Mouse (Mus musculus) neural tube, embryonic 11.5 days (tissue): ENCODE results near the gene Fam163b. TPM values are rescaled to one million over a fixed set of nuclear protein-coding genes. Genes with fewer than 3 reads are reported as not detected.

Experiments
- ATAC-seq: fragments of 200-750 bp; cut with Nextera tagmentation; 2 replicates; pipeline ENCODE4 v1.8.0; 2017; ENCODE audit warnings: moderate number of reproducible peaks, mild to moderate bottlenecking, moderate TSS enrichment, moderate library complexity; ENCODE audit not compliant: insufficient read depth, low FRiP score, low TSS enrichment
- DNase-seq: peaks from one replicate; pipeline ENCODE4 v3.0.0-alpha.2; 2015; ENCODE audit warnings: low spot score
- H3K27ac ChIP-seq: fragments of 300-500 bp; sonication (generic); 2 replicates; pipeline ENCODE4 v1.5.1; 2014; ENCODE audit warnings: low read depth, mild to moderate bottlenecking, low read length
- H3K27me3 ChIP-seq: fragments of 300-500 bp; sonication (generic); 2 replicates; pipeline ENCODE4 v1.6.1; 2014; ENCODE audit warnings: mild to moderate bottlenecking, low read length, mixed read lengths; ENCODE audit not compliant: control insufficient read depth, insufficient read depth
- H3K36me3 ChIP-seq: fragments of 300-500 bp; sonication (generic); 2 replicates; pipeline ENCODE4 v1.6.1; 2014; ENCODE audit warnings: mild to moderate bottlenecking, low read length, moderate library complexity, mixed read lengths; ENCODE audit not compliant: control insufficient read depth, insufficient read depth
- H3K4me1 ChIP-seq: fragments of 300-500 bp; sonication (generic); 2 replicates; pipeline ENCODE4 v1.6.1; 2014; ENCODE audit warnings: low read length, mixed read lengths; ENCODE audit not compliant: control insufficient read depth, insufficient read depth
- H3K4me2 ChIP-seq: fragments of 300-500 bp; sonication (generic); 2 replicates; pipeline ENCODE4 v1.6.1; 2014; ENCODE audit warnings: low read depth, mild to moderate bottlenecking, moderate library complexity
- H3K4me3 ChIP-seq: fragments of 300-500 bp; sonication (generic); 2 replicates; pipeline ENCODE4 v1.5.1; 2014; ENCODE audit warnings: low read depth, low read length
- H3K9ac ChIP-seq: fragments of 300-500 bp; sonication (generic); 2 replicates; pipeline ENCODE4 v1.6.1; 2014; ENCODE audit warnings: mild to moderate bottlenecking, low read length
- H3K9me3 ChIP-seq: fragments of 300-500 bp; sonication (generic); 2 replicates; pipeline ENCODE4 v1.6.1; 2016; ENCODE audit warnings: low read length; ENCODE audit not compliant: control insufficient read depth
- whole genome bisulfite sequencing: fragments of 180-500 bp; shearing (Covaris S2); extraction: QIAGEN DNeasy Blood & Tissue Kit; methylation state at CpG from one replicate; pipeline ENCODE4 v1.1.7; 2014; 5-methylcytosine and 5-hydroxymethylcytosine counted together
- polyA plus RNA-seq: library from polyadenylated mRNA; unstranded; fragments of >200 nt; fragmentation: Nextera tagmentation; extraction: Ambion mirVana; gene quantifications from 2 replicates; pipeline ENCODE4 v1.2.1, GENCODE M21; 2014

The Fam163b gene
- polyA plus RNA-seq, 1 experiment from 2014 or later: 0.37 TPM

GRCm38 (mm10) chr2:27144957-27145356 lies 2.7 kb upstream of the Fam163b start:
- Histone ChIP-seq H3K4me2 (no peak overlapping the region), H3K9me3 (no peaks in the 10 kb centered on the region), H3K4me1 (peaks cover 5% of the 10 kb centered on the region; the same call in 1 of the 2 replicates), H3K9ac (no peak overlapping the region), H3K4me3 (no peak overlapping the region), H3K27ac (no peak overlapping the region), H3K36me3 (no peaks in the 10 kb centered on the region), H3K27me3 (peaks cover 16% of the 10 kb centered on the region)
- no peak for DNase-seq
- no peak for ATAC-seq
- WGBS: 87% methylated on average over 2 of the region's 2 CpGs

- H3K27me3 ChIP-seq: peaks cover 16% of the 10 kb centered on the region
- DNase-seq (no peak), ATAC-seq (no peak)
- WGBS: 66% methylated on average over 4 of the region's 4 CpGs
- H3K4me1 ChIP-seq: peaks cover 3% of the 10 kb centered on the region; the same call in 1 of the 2 replicates
- H3K4me3 ChIP-seq: no peak overlapping the region
- no peaks in the 10 kb centered on the region for H3K9me3 ChIP-seq
- H3K36me3 ChIP-seq: no peaks in the 10 kb centered on the region
- no peak overlapping the region for H3K9ac ChIP-seq
- no peak overlapping the region for H3K27ac ChIP-seq
- H3K4me2 ChIP-seq: no peak overlapping the region
Measured at GRCm38 (mm10) chr2:27138356-27138755, 3.9 kb downstream of the Fam163b start.

- no peak overlapping the region for H3K4me3 ChIP-seq
- no peak overlapping the region for H3K27ac ChIP-seq
- H3K9ac ChIP-seq: no peak overlapping the region
- H3K36me3 ChIP-seq: no peaks in the 10 kb centered on the region
- WGBS: 79% methylated on average over 1 of the region's 1 CpGs
- peaks cover 8% of the 10 kb centered on the region for H3K27me3 ChIP-seq
- H3K9me3 ChIP-seq: no peaks in the 10 kb centered on the region
- ATAC-seq (no peak), DNase-seq (no peak)
- H3K4me1 ChIP-seq: no peaks in the 10 kb centered on the region
- H3K4me2 ChIP-seq: no peak overlapping the region
Measured at GRCm38 (mm10) chr2:27136789-27137188, 5.5 kb downstream of the Fam163b start.

GRCm38 (mm10) chr2:27136336-27136735 lies 6.0 kb downstream of the Fam163b start:
- 77% methylated on average over 3 of the region's 3 CpGs for whole genome bisulfite sequencing
- H3K36me3 ChIP-seq: no peaks in the 10 kb centered on the region
- no peak for ATAC-seq

GRCm38 (mm10) chr2:27135935-27136334 lies 6.4 kb downstream of the Fam163b start:
- no peak overlapping the region for H3K4me2 ChIP-seq
- no peak overlapping the region for H3K4me3 ChIP-seq
- H3K9me3 ChIP-seq: no peaks in the 10 kb centered on the region
- H3K27ac ChIP-seq: no peak overlapping the region
- H3K9ac ChIP-seq: no peak overlapping the region
- no peaks in the 10 kb centered on the region for H3K36me3 ChIP-seq
- DNase-seq (no peak), ATAC-seq (no peak)
- H3K4me1 ChIP-seq: no peaks in the 10 kb centered on the region
- 83% methylated on average over 5 of the region's 5 CpGs for WGBS
- no peaks in the 10 kb centered on the region for H3K27me3 ChIP-seq

More at GRCm38 (mm10) chr2:27136336-27136735, 6.0 kb downstream of the Fam163b start:
- Histone ChIP-seq H3K4me1 (no peaks in the 10 kb centered on the region), H3K4me3 (no peak overlapping the region), H3K4me2 (no peak overlapping the region), H3K9me3 (no peaks in the 10 kb centered on the region), H3K27me3 (0 out of 2 replicates have a peak, but pooled peaks cover 4% of the 10 kb centered on the region), H3K27ac (no peak overlapping the region), H3K9ac (no peak overlapping the region)
- DNase-seq: no peak

DNA sequence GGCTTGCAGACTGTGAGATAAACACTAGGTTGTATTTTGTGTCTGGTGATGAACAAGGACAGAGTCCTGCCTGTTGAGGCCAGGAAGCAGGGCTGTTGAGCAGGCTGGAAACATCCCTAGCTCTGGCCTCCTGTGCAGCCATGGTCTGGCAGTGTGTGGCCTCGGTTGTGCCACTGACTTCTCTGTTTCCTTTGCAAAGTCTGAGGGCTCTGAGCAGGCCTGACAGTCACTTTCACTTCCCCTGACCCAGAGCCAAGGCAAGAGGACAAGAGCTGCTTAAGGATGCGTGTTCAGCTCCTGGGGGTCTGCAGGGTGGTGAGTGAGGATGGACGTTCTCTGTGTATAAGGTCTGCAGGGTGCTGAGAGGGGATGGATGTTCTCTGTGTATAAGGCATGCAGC lies 13.3 kb downstream of the Fam163b start:
- Histone ChIP-seq H3K4me1 (no peaks in the 10 kb centered on the region), H3K4me2 (no peak overlapping the region), H3K36me3 (no peaks in the 10 kb centered on the region), H3K4me3 (no peak overlapping the region), H3K9me3 (no peaks in the 10 kb centered on the region), H3K27ac (no peak overlapping the region), H3K27me3 (no peaks in the 10 kb centered on the region), H3K9ac (no peak overlapping the region)
- 71% methylated on average over 3 of the region's 3 CpGs for WGBS
- no peak for ATAC-seq
- DNase-seq: no peak

DNA sequence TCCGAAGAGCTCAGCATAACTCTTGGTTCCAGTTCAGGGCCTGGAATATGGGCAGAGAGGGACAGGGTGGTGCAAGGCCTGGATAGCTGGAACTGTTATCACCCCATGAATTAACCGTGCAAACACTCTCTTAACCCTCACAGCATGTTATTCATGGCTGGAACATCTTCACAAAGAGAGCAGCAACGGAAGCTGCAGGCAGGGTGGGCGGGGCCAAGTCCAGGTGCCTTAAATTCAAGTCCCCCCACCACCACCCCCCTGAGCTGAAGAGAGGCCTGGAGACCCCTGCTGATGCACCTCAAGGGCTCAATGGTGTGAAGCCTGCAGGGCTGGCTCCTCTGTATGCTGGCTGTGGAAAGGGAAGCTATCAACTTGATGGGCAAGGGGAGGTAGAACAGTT lies 15.8 kb downstream of the Fam163b start:
- peaks cover 13% of the 10 kb centered on the region for H3K4me1 ChIP-seq
- WGBS: 51% methylated on average over 4 of the region's 4 CpGs
- no peak overlapping the region for H3K4me3 ChIP-seq
- no peak overlapping the region for H3K27ac ChIP-seq
- H3K4me2 ChIP-seq: no peak overlapping the region
- H3K9me3 ChIP-seq: no peaks in the 10 kb centered on the region
- H3K27me3 ChIP-seq: no peaks in the 10 kb centered on the region
- no peaks in the 10 kb centered on the region for H3K36me3 ChIP-seq
- H3K9ac ChIP-seq: no peak overlapping the region
- no peak for ATAC-seq
- no peak for DNase-seq

GRCm38 (mm10) chr2:27125979-27126378 lies 16.3 kb downstream of the Fam163b start:
- no peak overlapping the region for H3K27ac ChIP-seq
- no peak overlapping the region for H3K9ac ChIP-seq
- H3K27me3 ChIP-seq: no peaks in the 10 kb centered on the region
- no peak overlapping the region for H3K4me3 ChIP-seq
- ATAC-seq (no peak), DNase-seq (peak; percentile 57)
- no peak overlapping the region for H3K4me2 ChIP-seq
- no peaks in the 10 kb centered on the region for H3K9me3 ChIP-seq
- peaks cover 13% of the 10 kb centered on the region for H3K4me1 ChIP-seq
- whole genome bisulfite sequencing: 42% methylated on average over 10 of the region's 10 CpGs
- H3K36me3 ChIP-seq: no peaks in the 10 kb centered on the region

DNA sequence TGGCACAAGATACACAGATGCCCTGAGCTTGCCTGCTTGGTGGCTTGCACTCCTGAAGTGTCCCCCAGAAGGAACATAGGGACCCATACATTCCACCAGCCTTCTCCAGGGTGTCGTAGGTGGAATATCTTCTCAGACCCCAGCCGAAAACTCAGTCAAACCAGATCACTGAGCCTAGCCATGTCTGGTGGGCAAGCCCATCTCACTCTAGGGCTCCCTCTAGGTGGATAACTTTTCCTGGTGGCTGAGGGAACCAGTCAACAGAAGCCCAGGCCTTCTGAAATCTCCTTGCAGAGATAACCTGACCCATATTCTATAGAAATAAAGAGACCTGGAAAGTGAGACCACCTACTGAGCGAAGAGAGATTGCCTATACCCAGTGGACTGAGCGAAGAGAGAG lies 19.2 kb downstream of the Fam163b start:
- ATAC-seq (no peak), DNase-seq (no peak)
- WGBS: 78% methylated on average over 4 of the region's 4 CpGs
- Histone ChIP-seq H3K36me3 (no peaks in the 10 kb centered on the region), H3K9ac (no peak overlapping the region), H3K9me3 (no peaks in the 10 kb centered on the region), H3K4me2 (no peak overlapping the region), H3K27ac (no peak overlapping the region), H3K4me3 (no peak overlapping the region), H3K27me3 (no peaks in the 10 kb centered on the region), H3K4me1 (peaks cover 13% of the 10 kb centered on the region)
